7 mouse cellular contexts compared by ENCODE assay signal in the genomic region with DNA sequence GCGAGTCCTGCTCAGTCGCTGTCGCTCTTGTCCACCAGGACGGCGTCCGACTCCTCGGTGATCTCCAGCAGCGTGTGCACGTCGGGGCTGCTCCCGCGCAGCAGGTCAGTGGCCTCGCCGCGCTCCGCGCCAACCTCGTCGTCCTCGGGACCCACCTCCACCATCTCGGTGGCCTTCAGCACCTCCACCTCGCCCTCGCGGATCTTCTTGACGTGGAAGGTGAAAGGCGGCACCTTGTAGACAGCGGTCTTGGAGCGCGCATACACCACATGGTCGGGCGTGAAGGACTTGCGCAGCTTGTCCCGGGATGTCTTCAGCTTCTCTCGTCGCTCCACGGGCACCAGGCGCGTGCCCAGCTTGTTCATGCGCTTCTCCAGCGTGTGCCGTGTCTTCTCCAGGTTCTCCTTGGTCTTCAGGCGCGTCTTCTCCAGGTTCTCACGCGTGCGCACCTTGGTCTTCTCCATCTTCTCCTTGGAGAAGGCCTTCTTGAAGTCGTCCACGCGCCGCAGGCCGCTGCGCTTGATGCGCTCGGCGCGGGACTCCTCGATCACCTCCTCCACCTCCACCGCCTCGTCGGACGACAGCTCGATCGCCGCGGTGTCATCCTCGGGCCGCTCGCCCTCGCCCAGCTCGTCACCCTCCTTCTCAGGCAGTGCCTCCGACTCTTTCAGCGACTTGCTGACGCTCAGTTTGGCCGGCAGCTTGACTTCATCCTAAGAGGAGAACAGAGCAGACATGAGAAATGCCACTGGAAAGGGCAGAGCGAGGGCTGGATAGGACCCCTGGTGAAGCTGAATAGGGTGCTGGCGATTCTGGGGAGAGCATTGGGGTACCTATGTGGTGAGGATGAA. TPM values are rescaled to one million over a fixed set of nuclear protein-coding genes. Genes with fewer than 3 reads are reported as not detected.
DNase-seq lines count a peak whose midpoint lies in the region; ATAC-seq and TF ChIP-seq lines count a peak whose summit lies in the region.

No protein-coding gene starts in this region.

- peak overlapping the region; percentile 16; the same call in 1 of the 2 replicates for H3K4me3 ChIP-seq in lung, embryonic 14.5 days (ENCODE audit: low read depth, low read length)
- peak overlapping the region; percentile 28 for H3K4me3 ChIP-seq in forebrain, embryonic 13.5 days
- H3K4me3 ChIP-seq in small intestine, adult 2 months (ENCODE audit: low read depth, low read length) = peak overlapping the region; percentile 43

- peaks cover 6% of the 10 kb centered on the region; the same call in 1 of the 2 replicates for H3K4me1 ChIP-seq in lung, embryonic 14.5 days (ENCODE audit: insufficient read depth)
- H3K4me1 ChIP-seq in forebrain, embryonic 13.5 days = peaks cover 11% of the 10 kb centered on the region
- H3K4me1 ChIP-seq in small intestine, adult 2 months (ENCODE audit: control insufficient read depth, insufficient read depth, insufficient read length, low read length) = peaks cover 9% of the 10 kb centered on the region

- ATAC-seq in lung, embryonic 14.5 days (ENCODE audit: insufficient read depth) = no peak
- ATAC-seq in forebrain, embryonic 13.5 days = 0 out of 2 replicates have a peak, but pooled peaks have one; percentile 27

- H3K36me3 ChIP-seq in lung, embryonic 14.5 days (ENCODE audit: insufficient read depth) = peaks cover 26% of the 10 kb centered on the region
- no peaks in the 10 kb centered on the region for H3K36me3 ChIP-seq in forebrain, embryonic 13.5 days (ENCODE audit: poor library complexity, severe bottlenecking)
- H3K36me3 ChIP-seq in small intestine, adult 2 months (ENCODE audit: control insufficient read depth, insufficient read depth, low read length) = no peaks in the 10 kb centered on the region; the same call in 1 of the 2 replicates

- H3K9ac ChIP-seq in lung, embryonic 14.5 days = no peak overlapping the region; the same call in none of the 2 replicates
- H3K9ac ChIP-seq in forebrain, embryonic 13.5 days = peak overlapping the region; percentile 37

- no peak for TF ChIP-seq CTCF in lung, embryonic 14.5 days (IDR thresholded peaks at IDR 0.05; ENCODE audit: low read depth)
- no peak for TF ChIP-seq CTCF in small intestine, adult 2 months (IDR thresholded peaks at IDR 0.05; ENCODE audit: extremely low read depth, insufficient read length, insufficient replicate concordance, low read depth, low read length)

- no peaks in the 10 kb centered on the region for H3K9me3 ChIP-seq in lung, embryonic 14.5 days (ENCODE audit: low read depth, low read length)
- H3K9me3 ChIP-seq in forebrain, embryonic 13.5 days (replicated peaks) = no peaks in the 10 kb centered on the region

- H3K27me3 ChIP-seq in lung, embryonic 14.5 days (ENCODE audit: insufficient read depth, low read length) = peaks cover 17% of the 10 kb centered on the region
- peaks cover 39% of the 10 kb centered on the region for H3K27me3 ChIP-seq in forebrain, embryonic 13.5 days
- H3K27me3 ChIP-seq in small intestine, adult 2 months (ENCODE audit: control insufficient read depth, insufficient read depth, low read length) = peaks cover 11% of the 10 kb centered on the region

- H3K27ac ChIP-seq in lung, embryonic 14.5 days (ENCODE audit: low read depth) = no peak overlapping the region
- no peak overlapping the region for H3K27ac ChIP-seq in forebrain, embryonic 13.5 days
- no peak overlapping the region for H3K27ac ChIP-seq in small intestine, adult 2 months (ENCODE audit: insufficient read depth, low read depth, low read length)

- DNase-seq in lung, embryonic 14.5 days = no peak
- DNase-seq in lung, postnatal 14 days = no peak
- peak; percentile 36 for DNase-seq in kidney, postnatal 10 days
- no peak for DNase-seq in cerebellum, adult 11 months
- no peak for DNase-seq in Muller cell, postnatal 12 days (ENCODE audit: inconsistent ontology term)

- WGBS in lung, embryonic 14.5 days = 18% methylated on average over 76 of the region's 76 CpGs
- 8% methylated on average over 76 of the region's 76 CpGs for WGBS in forebrain, embryonic 13.5 days
- 30% methylated on average over 76 of the region's 76 CpGs for WGBS in small intestine, adult 2 months

- peak overlapping the region; percentile 37 for H3K4me2 ChIP-seq in lung, embryonic 14.5 days
- peak overlapping the region; percentile 47 for H3K4me2 ChIP-seq in forebrain, embryonic 13.5 days

- no peak for TF ChIP-seq POLR2A in small intestine, adult 2 months (IDR thresholded peaks at IDR 0.05; ENCODE audit: low read depth, low read length)

RNA-seq across cellular contexts. Expression of gene Cavin1, which starts 11.8 kb away (rescaled TPM):
- 137 and 143 TPM in 2 replicates for polyA plus RNA-seq in lung, embryonic 14.5 days (2014; fragmentation: Nextera tagmentation; extraction: Ambion mirVana)
- 19.5 and 23.4 TPM in 2 replicates for polyA plus RNA-seq in forebrain, embryonic 13.5 days (2015; fragmentation: Nextera tagmentation; extraction: Ambion mirVana)
- polyA plus RNA-seq in small intestine, adult 2 months (2012; rRNA removed) = 27.4 and 42.8 TPM in 2 replicates

RNA-seq across cellular contexts. Expression of gene Stat3, which starts 19.5 kb away (rescaled TPM):
- polyA plus RNA-seq in lung, embryonic 14.5 days (2014; fragmentation: Nextera tagmentation; extraction: Ambion mirVana) = 33.8 and 36.5 TPM in 2 replicates
- polyA plus RNA-seq in forebrain, embryonic 13.5 days (2015; fragmentation: Nextera tagmentation; extraction: Ambion mirVana) = 24.6 and 29.1 TPM in 2 replicates
- 55.2 and 106 TPM in 2 replicates for polyA plus RNA-seq in small intestine, adult 2 months (2012; rRNA removed)

RNA-seq across cellular contexts. Expression of gene Atp6v0a1, which starts 50.4 kb away (rescaled TPM):
- polyA plus RNA-seq in lung, embryonic 14.5 days (2014; fragmentation: Nextera tagmentation; extraction: Ambion mirVana) = 32.8 and 38.0 TPM in 2 replicates
- 52.9 and 56.3 TPM in 2 replicates for polyA plus RNA-seq in forebrain, embryonic 13.5 days (2015; fragmentation: Nextera tagmentation; extraction: Ambion mirVana)
- polyA plus RNA-seq in small intestine, adult 2 months (2012; rRNA removed) = 43.5 and 69.5 TPM in 2 replicates
